Mouse (Mus musculus) hindbrain, postnatal 0 days (tissue): ENCODE data around the gene Cttnbp2. TPM values are rescaled to one million over a fixed set of nuclear protein-coding genes. Genes with fewer than 3 reads are reported as not detected.
"Not testable (repeated sequence)": the region's sequence is repeated elsewhere in the genome, so short reads cannot be mapped to it uniquely, and the experiment has no call there.

ENCODE experiments used
- ATAC-seq: fragments of 200-750 bp; cut with Nextera tagmentation; 2 replicates; pipeline ENCODE4 v1.8.0; 2017; ENCODE audit warnings: mild to moderate bottlenecking, moderate TSS enrichment, moderate library complexity
- DNase-seq: peaks from one replicate; pipeline ENCODE4 v3.0.0-alpha.2; 2015; ENCODE audit warnings: low spot score
- H3K27ac ChIP-seq: fragments of 300-500 bp; sonication (generic); 2 replicates; pipeline ENCODE4 v1.5.1; 2014; ENCODE audit warnings: mild to moderate bottlenecking
- H3K27me3 ChIP-seq: fragments of 300-500 bp; sonication (generic); 2 replicates; pipeline ENCODE4 v1.6.1; 2014; ENCODE audit warnings: low read length, mixed read lengths; ENCODE audit not compliant: insufficient read depth
- H3K36me3 ChIP-seq: fragments of 300-500 bp; sonication (generic); 2 replicates; pipeline ENCODE4 v1.6.1; 2014; ENCODE audit warnings: low read length, mixed read lengths; ENCODE audit not compliant: insufficient read depth
- H3K4me1 ChIP-seq: fragments of 300-500 bp; sonication (generic); 2 replicates; pipeline ENCODE4 v1.6.1; 2014; ENCODE audit warnings: antibody characterized with exemption, low read length, mixed read lengths; ENCODE audit not compliant: insufficient read depth
- H3K4me2 ChIP-seq: fragments of 300-500 bp; sonication (generic); 2 replicates; pipeline ENCODE4 v1.6.1; 2014; ENCODE audit warnings: low read depth, mild to moderate bottlenecking, low read length, moderate library complexity, mixed read lengths
- H3K4me3 ChIP-seq: fragments of 300-500 bp; sonication (generic); 2 replicates; pipeline ENCODE4 v1.5.1; 2014; ENCODE audit warnings: low read length
- H3K9ac ChIP-seq: fragments of 300-500 bp; sonication (generic); replicated peaks from 2 replicates; pipeline ENCODE4 v1.6.1; 2014; ENCODE audit warnings: mild to moderate bottlenecking, low read length, moderate library complexity, mixed read lengths
- H3K9me3 ChIP-seq: fragments of 300-500 bp; sonication (generic); 2 replicates; pipeline ENCODE4 v1.6.1; 2016; ENCODE audit warnings: low read length, mixed read lengths
- CTCF ChIP-seq: IDR thresholded peaks from 2 replicates; pipeline ENCODE4 v1.5.1; 2016; ENCODE audit warnings: antibody characterized with exemption, control low read depth, low read depth
- WGBS: fragments of 180-500 bp; shearing (Covaris S2); extraction: QIAGEN DNeasy Blood & Tissue Kit; methylation state at CpG from one replicate; pipeline ENCODE4 v1.1.7; 2014; 5-methylcytosine and 5-hydroxymethylcytosine counted together
- polyA plus RNA-seq: library from polyadenylated mRNA; unstranded; fragments of >200 nt; fragmentation: Nextera tagmentation; extraction: Ambion mirVana; gene quantifications from 2 replicates; pipeline ENCODE4 v1.2.1, GENCODE M21; 2015
- total RNA-seq: library from RNA; depleted of rRNA; stranded (reverse); fragments of >200 nt; gene quantifications from 2 replicates; pipeline ENCODE4 v1.2.3, GENCODE M21; 2014

Cttnbp2 gene
- total and polyA plus RNA-seq, 2 experiments from 2014 or later, result 24.0 to 30.8 TPM

DNA sequence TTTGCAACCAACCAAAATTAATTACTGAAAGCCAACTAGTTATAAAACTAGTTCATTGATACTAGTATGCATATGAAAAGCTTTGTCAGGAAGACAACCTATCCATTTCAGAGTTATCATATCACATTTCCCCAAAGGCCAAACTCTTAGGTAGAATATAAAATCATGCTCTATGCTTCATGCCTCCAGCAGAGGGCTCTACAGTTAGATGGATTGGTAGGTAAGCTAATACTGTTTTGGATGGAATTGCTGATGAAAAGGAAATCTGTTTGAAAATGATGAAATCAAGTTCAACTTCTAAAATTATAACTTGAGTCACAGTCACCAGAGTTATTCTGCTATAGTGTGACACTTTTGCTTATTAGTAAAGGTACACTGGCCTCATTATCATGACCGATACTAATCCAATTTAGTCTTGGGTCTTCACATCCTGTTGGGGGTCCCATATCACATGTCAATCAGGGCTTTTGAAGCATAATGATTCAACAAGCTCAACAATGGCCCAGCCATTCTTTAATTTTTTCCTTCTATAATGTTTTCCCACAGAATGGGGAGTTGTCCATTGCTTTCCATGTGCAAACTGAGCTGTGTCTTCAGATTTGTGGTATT, 113.5 kb downstream of the Cttnbp2 start:
- TF ChIP-seq CTCF, result peak; percentile 82
- H3K36me3 ChIP-seq, result peaks cover 55% of the 10 kb centered on the region
- H3K4me2 ChIP-seq, result no peak overlapping the region
- peak; percentile 71 for DNase-seq
- peak; percentile 58 for ATAC-seq
- 62% methylated on average over 1 of the region's 1 CpGs for WGBS
- H3K9me3 ChIP-seq, result no peaks in the 10 kb centered on the region
- no peak overlapping the region for H3K27ac ChIP-seq
- no peak overlapping the region for H3K4me3 ChIP-seq
- H3K27me3 ChIP-seq, result no peaks in the 10 kb centered on the region
- no peak overlapping the region for H3K9ac ChIP-seq
- no peaks in the 10 kb centered on the region for H3K4me1 ChIP-seq

- ATAC-seq (no peak), DNase-seq (no peak)
- 68% methylated on average over 2 of the region's 2 CpGs for WGBS
- Histone ChIP-seq H3K9me3 (no peaks in the 10 kb centered on the region), H3K36me3 (peaks cover 15% of the 10 kb centered on the region), H3K27me3 (no peaks in the 10 kb centered on the region), H3K27ac (no peak overlapping the region), H3K4me3 (no peak overlapping the region), H3K4me1 (no peaks in the 10 kb centered on the region), H3K9ac (no peak overlapping the region), H3K4me2 (no peak overlapping the region)
- 0 out of 2 replicates have a peak, but pooled peaks have one; percentile 6 for TF ChIP-seq CTCF
These were observed 133.3 kb downstream of the Cttnbp2 start for GRCm38 (mm10) chr6:18381380-18381779.

GRCm38 (mm10) chr6:18380300-18381202, 134.1 kb downstream of the Cttnbp2 start:
- no peak overlapping the region for H3K4me3 ChIP-seq
- peaks cover 21% of the 10 kb centered on the region for H3K36me3 ChIP-seq
- H3K9me3 ChIP-seq, result no peaks in the 10 kb centered on the region
- H3K9ac ChIP-seq, result no peak overlapping the region
- ATAC-seq (no peak), DNase-seq (no peak)
- no peaks in the 10 kb centered on the region for H3K27me3 ChIP-seq
- no peak overlapping the region for H3K4me2 ChIP-seq
- TF ChIP-seq CTCF, result no peak
- WGBS, result 79% methylated on average over 13 of the region's 13 CpGs
- H3K27ac ChIP-seq, result no peak overlapping the region
- H3K4me1 ChIP-seq, result no peaks in the 10 kb centered on the region

GRCm38 (mm10) chr6:18377755-18378154, 136.9 kb downstream of the Cttnbp2 start:
- H3K36me3 ChIP-seq, result peaks cover 21% of the 10 kb centered on the region
- H3K4me1 ChIP-seq, H3K9me3 ChIP-seq, ATAC-seq, H3K4me3 ChIP-seq, H3K9ac ChIP-seq, H3K27ac ChIP-seq, DNase-seq, H3K27me3 ChIP-seq, H3K4me2 ChIP-seq: not testable (repeated sequence)
- WGBS, result 90% methylated on average over 2 of the region's 2 CpGs

GRCm38 (mm10) chr6:18374744-18375143, 139.9 kb downstream of the Cttnbp2 start:
- no peak for TF ChIP-seq CTCF
- no peak overlapping the region for H3K4me3 ChIP-seq
- DNase-seq, result no peak
- no peak overlapping the region for H3K9ac ChIP-seq
- no peaks in the 10 kb centered on the region for H3K27me3 ChIP-seq
- no peak overlapping the region for H3K4me2 ChIP-seq
- no peaks in the 10 kb centered on the region for H3K9me3 ChIP-seq
- no peak for ATAC-seq
- H3K36me3 ChIP-seq, result peaks cover 16% of the 10 kb centered on the region; the same call in 1 of the 2 replicates
- 82% methylated on average over 4 of the region's 4 CpGs for WGBS
- no peaks in the 10 kb centered on the region for H3K4me1 ChIP-seq
- no peak overlapping the region for H3K27ac ChIP-seq

- no peak overlapping the region for H3K4me2 ChIP-seq
- no peaks in the 10 kb centered on the region for H3K4me1 ChIP-seq
- no peak overlapping the region for H3K27ac ChIP-seq
- 82% methylated on average over 1 of the region's 1 CpGs for WGBS
- H3K9ac ChIP-seq, result no peak overlapping the region
- no peak for ATAC-seq
- H3K4me3 ChIP-seq, result no peak overlapping the region
- DNase-seq, result no peak
- H3K9me3 ChIP-seq, result no peaks in the 10 kb centered on the region
- no peak for TF ChIP-seq CTCF
- peaks cover 8% of the 10 kb centered on the region; the same call in 1 of the 2 replicates for H3K36me3 ChIP-seq
- H3K27me3 ChIP-seq, result no peaks in the 10 kb centered on the region
These were observed 141.0 kb downstream of the Cttnbp2 start for GRCm38 (mm10) chr6:18373652-18374051.
